Mouse (Mus musculus) lung, postnatal 0 days (tissue): ENCODE data around the gene Rhox1. TPM values are rescaled to one million over a fixed set of nuclear protein-coding genes. Genes with fewer than 3 reads are reported as not detected.
"Not testable (repeated sequence)": the region's sequence is repeated elsewhere in the genome, so short reads cannot be mapped to it uniquely, and the experiment has no call there.

ENCODE experiments used
- ATAC-seq: fragments of 200-750 bp; cut with Nextera tagmentation; 2 replicates; pipeline ENCODE4 v1.8.0; 2017; ENCODE audit warnings: moderate library complexity
- DNase-seq: peaks from one replicate; pipeline ENCODE4 v3.0.0-alpha.2; 2016; ENCODE audit warnings: low spot score
- H3K27ac ChIP-seq: fragments of 300-500 bp; sonication (generic); 2 replicates; pipeline ENCODE4 v1.5.1; 2014; ENCODE audit warnings: antibody characterized with exemption, mild to moderate bottlenecking, low read length, mixed read lengths
- H3K27me3 ChIP-seq: fragments of 300-500 bp; sonication (generic); replicated peaks from 2 replicates; pipeline ENCODE4 v1.6.1; 2014; ENCODE audit warnings: low read length, mixed read lengths; ENCODE audit not compliant: insufficient read depth
- H3K36me3 ChIP-seq: fragments of 300-500 bp; sonication (generic); 2 replicates; pipeline ENCODE4 v1.6.1; 2014; ENCODE audit warnings: low read length, mixed read lengths; ENCODE audit not compliant: insufficient read depth
- H3K4me1 ChIP-seq: fragments of 300-500 bp; sonication (generic); 2 replicates; pipeline ENCODE4 v1.6.1; 2014; ENCODE audit warnings: antibody characterized with exemption, low read depth, low read length, mixed read lengths; ENCODE audit not compliant: insufficient read depth
- H3K4me2 ChIP-seq: fragments of 300-500 bp; sonication (generic); replicated peaks from 2 replicates; pipeline ENCODE4 v1.6.1; 2014; ENCODE audit warnings: low read depth, mild to moderate bottlenecking, low read length, moderate library complexity, mixed read lengths
- H3K4me3 ChIP-seq: fragments of 300-500 bp; sonication (generic); 2 replicates; pipeline ENCODE4 v1.5.1; 2014; ENCODE audit warnings: low read depth, low read length
- H3K9ac ChIP-seq: fragments of 300-500 bp; sonication (generic); replicated peaks from 2 replicates; pipeline ENCODE4 v1.6.1; 2014; ENCODE audit warnings: low read depth, mild to moderate bottlenecking
- H3K9me3 ChIP-seq: fragments of 300-500 bp; sonication (generic); 2 replicates; pipeline ENCODE4 v1.6.1; 2016; ENCODE audit warnings: low read length, mixed read lengths
- CTCF ChIP-seq: IDR thresholded peaks from 2 replicates; pipeline ENCODE4 v1.5.1; 2016; ENCODE audit warnings: antibody characterized with exemption, mild to moderate bottlenecking
- EP300 ChIP-seq: IDR thresholded peaks from 2 replicates; pipeline ENCODE4 v1.6.1; 2016; ENCODE audit warnings: antibody characterized with exemption, mild to moderate bottlenecking, control low read depth
- WGBS: fragments of 180-500 bp; shearing (Covaris S2); extraction: QIAGEN DNeasy Blood & Tissue Kit; methylation state at CpG from one replicate; pipeline ENCODE4 v1.1.7; 2014; 5-methylcytosine and 5-hydroxymethylcytosine counted together
- polyA plus RNA-seq: library from polyadenylated mRNA; unstranded; fragments of >200 nt; fragmentation: Nextera tagmentation; extraction: Ambion mirVana; gene quantifications from 2 replicates; pipeline ENCODE4 v1.2.1, GENCODE M21; 2015

The Rhox1 gene
- polyA plus RNA-seq, 1 experiment from 2014 or later = not detected

GRCm38 (mm10) chrX:37191744-37192379 lies 30.2 kb downstream of the Rhox1 start:
- no peak for ATAC-seq
- peak overlapping the region; percentile 32; the same call in 1 of the 2 replicates for H3K27ac ChIP-seq

GRCm38 (mm10) chrX:37191105-37191743 lies 30.8 kb downstream of the Rhox1 start, which contains the start of the genes Ndufa1 and Rnf113a1:
TSS of gene Ndufa1 (minus strand) at chrX:37191163.
TSS of gene Rnf113a1 (plus strand) at chrX:37191245.
- no peaks in the 10 kb centered on the region for H3K4me1 ChIP-seq
- H3K4me3 ChIP-seq = peak within 1 kb of the TSS; percentile 52
- WGBS = 19% methylated on average over 63 of the region's 63 CpGs
- no peaks in the 10 kb centered on the region for H3K27me3 ChIP-seq
- DNase-seq (peak; percentile 82), ATAC-seq (peak; percentile 96)
- TF ChIP-seq EP300 (no peak), CTCF (no peak)
- peak within 1 kb of the TSS; percentile 23; the same call in 1 of the 2 replicates for H3K9ac ChIP-seq
- H3K27ac ChIP-seq = peak within 1 kb of the TSS; percentile 32; the same call in 1 of the 2 replicates
- no peaks in the 10 kb centered on the region for H3K9me3 ChIP-seq
- H3K4me2 ChIP-seq = peak within 1 kb of the TSS; percentile 61
- H3K36me3 ChIP-seq = no peaks in the 10 kb centered on the region

More at GRCm38 (mm10) chrX:37191744-37192379, 30.2 kb downstream of the Rhox1 start:
- no peaks in the 10 kb centered on the region for H3K36me3 ChIP-seq
- H3K4me2 ChIP-seq = peak overlapping the region; percentile 61
- no peaks in the 10 kb centered on the region for H3K4me1 ChIP-seq
- peak overlapping the region; percentile 52 for H3K4me3 ChIP-seq
- peak overlapping the region; percentile 23; the same call in 1 of the 2 replicates for H3K9ac ChIP-seq
- no peak for DNase-seq
- H3K9me3 ChIP-seq = no peaks in the 10 kb centered on the region
- WGBS = 17% methylated on average over 28 of the region's 28 CpGs
- TF ChIP-seq EP300 = no peak
- TF ChIP-seq CTCF = no peak
- no peaks in the 10 kb centered on the region for H3K27me3 ChIP-seq

GRCm38 (mm10) chrX:37190755-37191104 lies 31.3 kb downstream of the Rhox1 start:
- Histone ChIP-seq H3K4me3 (peak overlapping the region; percentile 52), H3K27ac (peak overlapping the region; percentile 32; the same call in 1 of the 2 replicates), H3K27me3 (no peaks in the 10 kb centered on the region), H3K9ac (peak overlapping the region; percentile 6; the same call in 1 of the 2 replicates), H3K36me3 (no peaks in the 10 kb centered on the region), H3K4me1 (no peaks in the 10 kb centered on the region), H3K9me3 (no peaks in the 10 kb centered on the region), H3K4me2 (peak overlapping the region; percentile 61)
- no peak for DNase-seq
- 31% methylated on average over 18 of the region's 20 CpGs for WGBS
- ATAC-seq = no peak; the same call in 1 of the 2 replicates
- TF ChIP-seq CTCF (no peak), EP300 (no peak)

- H3K9me3 ChIP-seq, H3K9ac ChIP-seq, ATAC-seq, H3K4me1 ChIP-seq, H3K4me3 ChIP-seq, DNase-seq, H3K27me3 ChIP-seq, H3K27ac ChIP-seq, H3K36me3 ChIP-seq: not testable (repeated sequence)
- H3K4me2 ChIP-seq = 0 out of 2 replicates have a peak overlapping the region, but pooled peaks have one; percentile 5
- 55% methylated on average over 8 of the region's 8 CpGs for WGBS
These were observed 37.7 kb downstream of the Rhox1 start for GRCm38 (mm10) chrX:37184401-37184800.

GRCm38 (mm10) chrX:37168742-37169141 lies 53.3 kb downstream of the Rhox1 start, which contains the start of gene Akap14:
TSS of gene Akap14 (minus strand) at chrX:37168842.
- WGBS = 53% methylated on average over 5 of the region's 5 CpGs
- Histone ChIP-seq H3K4me2 (no peak within 1 kb of the TSS), H3K9me3 (no peaks in the 10 kb centered on the region), H3K9ac (no peak within 1 kb of the TSS), H3K4me3 (no peak within 1 kb of the TSS), H3K27ac (no peak within 1 kb of the TSS), H3K27me3 (no peaks in the 10 kb centered on the region), H3K4me1 (no peaks in the 10 kb centered on the region), H3K36me3 (no peaks in the 10 kb centered on the region)
- ATAC-seq (no peak), DNase-seq (no peak)
- TF ChIP-seq CTCF (no peak), EP300 (no peak)

- H3K4me1 ChIP-seq = no peaks in the 10 kb centered on the region
- H3K36me3 ChIP-seq = no peaks in the 10 kb centered on the region
- H3K9ac ChIP-seq = no peak overlapping the region
- WGBS = 14% methylated on average over 3 of the region's 3 CpGs
- ATAC-seq (peak; percentile 49), DNase-seq (peak; percentile 56)
- peak; percentile 76 for TF ChIP-seq CTCF
- no peak for TF ChIP-seq EP300
- H3K4me3 ChIP-seq = no peak overlapping the region
- no peaks in the 10 kb centered on the region for H3K9me3 ChIP-seq
- no peaks in the 10 kb centered on the region for H3K27me3 ChIP-seq
- H3K4me2 ChIP-seq = no peak overlapping the region
- no peak overlapping the region for H3K27ac ChIP-seq
These were observed 55.0 kb downstream of the Rhox1 start for GRCm38 (mm10) chrX:37167085-37167484.

Other genes starting within 250 kb of the Rhox1 start
- 4.8 and 6.4 TPM in 2 replicates for gene Sept6, start 230.5 kb downstream of the Rhox1 start, polyA plus RNA-seq
- not detected in 2 replicates for gene Sowahd, start 173.4 kb downstream of the Rhox1 start, polyA plus RNA-seq
- gene Rpl39, start 136.9 kb downstream of the Rhox1 start, polyA plus RNA-seq = 416 and 436 TPM in 2 replicates
- 10.8 and 11.7 TPM in 2 replicates for gene Upf3b, start 111.9 kb downstream of the Rhox1 start, polyA plus RNA-seq
- 11.3 TPM in 2 replicates for gene Nkap, start 95.5 kb downstream of the Rhox1 start, polyA plus RNA-seq
- 2.1 and 3.2 TPM in 2 replicates for gene Akap14, start 53.4 kb downstream of the Rhox1 start, polyA plus RNA-seq
- gene Ndufa1, start 31.1 kb downstream of the Rhox1 start, polyA plus RNA-seq = 456 and 541 TPM in 2 replicates
- 5.3 and 6.1 TPM in 2 replicates for gene Rnf113a1, start 31.0 kb downstream of the Rhox1 start, polyA plus RNA-seq
- not detected in 2 replicates for gene Gm9, start 11.2 kb downstream of the Rhox1 start, polyA plus RNA-seq
- gene Rhox2a, start 22.7 kb upstream of the Rhox1 start, polyA plus RNA-seq = not detected in 2 replicates
- not detected in 2 replicates for gene Rhox3a, start 27.7 kb upstream of the Rhox1 start, polyA plus RNA-seq
- not detected in 2 replicates for gene Rhox4a, start 43.1 kb upstream of the Rhox1 start, polyA plus RNA-seq
- not detected in 2 replicates for gene Rhox3a2, start 157.8 kb upstream of the Rhox1 start, polyA plus RNA-seq
- gene Rhox4a2, start 168.6 kb upstream of the Rhox1 start, polyA plus RNA-seq = not detected in 2 replicates
- gene Rhox2b, start 189.8 kb upstream of the Rhox1 start, polyA plus RNA-seq = not detected in 2 replicates
- not detected in 2 replicates for gene Rhox4b, start 210.2 kb upstream of the Rhox1 start, polyA plus RNA-seq
- not detected in 2 replicates for gene Rhox2c, start 231.4 kb upstream of the Rhox1 start, polyA plus RNA-seq
- gene Rhox3c, start 236.3 kb upstream of the Rhox1 start, polyA plus RNA-seq = not detected in 2 replicates